Mouse (Mus musculus) embryonic facial prominence, embryonic 12.5 days (tissue): Measurements from ENCODE around the gene Fam98c. TPM values are rescaled to one million over a fixed set of nuclear protein-coding genes. Genes with fewer than 3 reads are reported as not detected.
A peak's percentile ranks its signal among the peaks of the same experiment; 100 is the strongest.
"Not testable (repeated sequence)": the region's sequence is repeated elsewhere in the genome, so short reads cannot be mapped to it uniquely, and the experiment has no call there.

Experiments used
- ATAC-seq: fragments of 200-750 bp; cut with Nextera tagmentation; 2 replicates; pipeline ENCODE4 v1.8.0; 2017; ENCODE audit not compliant: insufficient number of reproducible peaks, insufficient read depth, low FRiP score, low TSS enrichment
- H3K27ac ChIP-seq: fragments of 300-500 bp; sonication (generic); 2 replicates; pipeline ENCODE4 v1.5.1; 2016; ENCODE audit warnings: mild to moderate bottlenecking
- H3K27me3 ChIP-seq: fragments of 300-500 bp; sonication (generic); 2 replicates; pipeline ENCODE4 v1.6.1; 2016; ENCODE audit warnings: mild to moderate bottlenecking, moderate library complexity
- H3K36me3 ChIP-seq: fragments of 300-500 bp; sonication (generic); 2 replicates; pipeline ENCODE4 v1.6.1; 2016; ENCODE audit warnings: mild to moderate bottlenecking
- H3K4me1 ChIP-seq: fragments of 300-500 bp; sonication (generic); 2 replicates; pipeline ENCODE4 v1.6.1; 2016
- H3K4me2 ChIP-seq: fragments of 300-500 bp; sonication (generic); replicated peaks from 2 replicates; pipeline ENCODE4 v1.6.1; 2016; ENCODE audit warnings: mild to moderate bottlenecking, moderate library complexity
- H3K4me3 ChIP-seq: fragments of 300-500 bp; sonication (generic); 2 replicates; pipeline ENCODE4 v1.5.1; 2016; ENCODE audit warnings: mild to moderate bottlenecking
- H3K9ac ChIP-seq: fragments of 300-500 bp; sonication (generic); 2 replicates; pipeline ENCODE4 v1.6.1; 2016; ENCODE audit warnings: mild to moderate bottlenecking, moderate library complexity
- H3K9me3 ChIP-seq: fragments of 300-500 bp; sonication (generic); 2 replicates; pipeline ENCODE4 v1.6.1; 2016; ENCODE audit warnings: mild to moderate bottlenecking, moderate library complexity
- WGBS: fragments of 180-500 bp; shearing (Covaris S2); methylation state at CpG from one replicate; pipeline ENCODE4 v1.1.7; 2016; 5-methylcytosine and 5-hydroxymethylcytosine counted together
- polyA plus RNA-seq: library from polyadenylated mRNA; unstranded; fragments of >200 nt; fragmentation: Nextera tagmentation; extraction: Ambion mirVana; gene quantifications from 2 replicates; pipeline ENCODE4 v1.2.1, GENCODE M21; 2016

The Fam98c gene
- polyA plus RNA-seq, 1 experiment from 2014 or later, result 15.6 TPM

GRCm38 (mm10) chr7:29155196-29155837, 717 bp downstream of the Fam98c start:
- Histone ChIP-seq H3K4me2 (peak overlapping the region; percentile 99), H3K27ac (peak overlapping the region; percentile 88), H3K36me3 (no peaks in the 10 kb centered on the region), H3K9me3 (0 out of 2 replicates have a peak, but pooled peaks cover 5% of the 10 kb centered on the region), H3K4me3 (peak overlapping the region; percentile 73), H3K4me1 (0 out of 2 replicates have a peak, but pooled peaks cover 3% of the 10 kb centered on the region), H3K9ac (peak overlapping the region; percentile 77), H3K27me3 (peaks cover 20% of the 10 kb centered on the region)
- ATAC-seq, result peak; percentile 72
- WGBS, result 6% methylated on average over 37 of the region's 37 CpGs

- H3K9me3 ChIP-seq, result 0 out of 2 replicates have a peak, but pooled peaks cover 5% of the 10 kb centered on the region
- no peak overlapping the region for H3K27ac ChIP-seq
- no peak for ATAC-seq
- H3K9ac ChIP-seq, result no peak overlapping the region
- 0 out of 2 replicates have a peak, but pooled peaks cover 3% of the 10 kb centered on the region for H3K4me1 ChIP-seq
- H3K27me3 ChIP-seq, result peaks cover 17% of the 10 kb centered on the region
- 94% methylated on average over 14 of the region's 14 CpGs for WGBS
- H3K4me3 ChIP-seq, result no peak overlapping the region
- no peaks in the 10 kb centered on the region for H3K36me3 ChIP-seq
- H3K4me2 ChIP-seq, result no peak overlapping the region
Measured at GRCm38 (mm10) chr7:29154018-29154720, 1.9 kb downstream of the Fam98c start.

- Histone ChIP-seq H3K4me3 (no peak overlapping the region), H3K9ac (no peak overlapping the region), H3K9me3 (0 out of 2 replicates have a peak, but pooled peaks cover 5% of the 10 kb centered on the region), H3K27ac (no peak overlapping the region), H3K4me2 (no peak overlapping the region), H3K36me3 (no peaks in the 10 kb centered on the region), H3K27me3 (no peaks in the 10 kb centered on the region), H3K4me1 (0 out of 2 replicates have a peak, but pooled peaks cover 3% of the 10 kb centered on the region)
- WGBS, result 61% methylated on average over 10 of the region's 10 CpGs
- ATAC-seq, result no peak
Measured at GRCm38 (mm10) chr7:29151486-29151885, 4.5 kb downstream of the Fam98c start.

GRCm38 (mm10) chr7:29148771-29149170, 7.3 kb downstream of the Fam98c start:
- no peak for ATAC-seq
- Histone ChIP-seq H3K27ac (no peak overlapping the region), H3K9ac (no peak overlapping the region), H3K4me2 (no peak overlapping the region), H3K4me3 (no peak overlapping the region), H3K9me3 (no peaks in the 10 kb centered on the region), H3K27me3 (no peaks in the 10 kb centered on the region), H3K36me3 (no peaks in the 10 kb centered on the region), H3K4me1 (no peaks in the 10 kb centered on the region)
- 88% methylated on average over 15 of the region's 15 CpGs for WGBS

DNA sequence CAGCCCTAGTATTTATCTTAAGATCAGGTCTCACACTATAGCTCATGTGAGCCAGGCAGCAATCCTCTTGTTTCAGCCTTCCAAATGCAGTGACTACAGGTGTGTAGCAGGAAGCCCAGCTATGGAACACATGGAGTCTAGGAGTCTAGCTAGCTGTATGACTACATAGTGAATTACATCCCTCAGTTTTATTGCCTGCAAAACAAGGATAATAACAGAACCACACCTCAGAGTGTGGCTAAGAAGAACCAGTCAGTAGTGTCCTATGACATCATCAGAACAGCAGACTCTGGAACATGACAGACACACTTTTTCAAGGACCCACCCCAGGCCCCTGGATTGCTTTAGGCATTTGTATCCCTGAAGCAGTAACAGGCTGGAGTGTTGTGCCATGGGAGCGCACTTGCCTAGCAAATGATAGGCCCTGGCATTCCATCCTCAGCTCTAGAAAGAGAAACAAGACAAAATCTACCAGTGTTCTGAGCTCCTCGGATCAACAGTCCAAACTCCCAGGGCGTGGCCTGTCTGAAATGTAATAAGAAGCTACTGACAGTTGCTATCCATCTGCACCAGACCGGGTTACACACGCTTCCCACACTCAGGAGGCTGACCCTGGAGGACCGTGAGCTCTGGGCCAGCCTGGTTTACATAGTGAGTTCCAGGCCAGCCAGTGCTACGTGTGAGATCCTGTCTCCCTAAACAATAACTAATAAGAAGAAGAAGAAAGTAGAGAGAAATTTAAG, 9.2 kb downstream of the Fam98c start:
- H3K9ac ChIP-seq, result no peak overlapping the region
- no peaks in the 10 kb centered on the region for H3K4me1 ChIP-seq
- no peaks in the 10 kb centered on the region for H3K36me3 ChIP-seq
- H3K27ac ChIP-seq, result no peak overlapping the region
- H3K4me3 ChIP-seq, result no peak overlapping the region
- no peaks in the 10 kb centered on the region for H3K9me3 ChIP-seq
- H3K27me3 ChIP-seq, result no peaks in the 10 kb centered on the region
- ATAC-seq, result no peak
- H3K4me2 ChIP-seq, result no peak overlapping the region
- 81% methylated on average over 7 of the region's 7 CpGs for WGBS

GRCm38 (mm10) chr7:29144006-29144405, 12.0 kb downstream of the Fam98c start:
- H3K36me3 ChIP-seq, result no peaks in the 10 kb centered on the region
- H3K4me2 ChIP-seq, result no peak overlapping the region
- no peak overlapping the region for H3K27ac ChIP-seq
- no peaks in the 10 kb centered on the region for H3K4me1 ChIP-seq
- H3K27me3 ChIP-seq, result no peaks in the 10 kb centered on the region
- H3K9me3 ChIP-seq, result no peaks in the 10 kb centered on the region
- H3K9ac ChIP-seq, result no peak overlapping the region
- no peak overlapping the region for H3K4me3 ChIP-seq
- no peak for ATAC-seq
- WGBS, result 94% methylated on average over 4 of the region's 4 CpGs

GRCm38 (mm10) chr7:29141416-29141815, 14.6 kb downstream of the Fam98c start:
- Histone ChIP-seq H3K9ac (no peak overlapping the region), H3K36me3 (no peaks in the 10 kb centered on the region), H3K9me3 (no peaks in the 10 kb centered on the region), H3K4me2 (no peak overlapping the region), H3K27ac (no peak overlapping the region), H3K4me1 (no peaks in the 10 kb centered on the region), H3K4me3 (no peak overlapping the region), H3K27me3 (no peaks in the 10 kb centered on the region; the same call in 1 of the 2 replicates)
- 81% methylated on average over 8 of the region's 8 CpGs for WGBS
- ATAC-seq, result no peak

GRCm38 (mm10) chr7:29139237-29139636, 16.8 kb downstream of the Fam98c start:
- H3K4me3 ChIP-seq, H3K9ac ChIP-seq, H3K4me1 ChIP-seq, H3K27me3 ChIP-seq, H3K27ac ChIP-seq, H3K4me2 ChIP-seq, H3K36me3 ChIP-seq, H3K9me3 ChIP-seq, ATAC-seq: not testable (repeated sequence)
- WGBS, result 92% methylated on average over 3 of the region's 4 CpGs

GRCm38 (mm10) chr7:29137429-29137828, 18.6 kb downstream of the Fam98c start:
- Histone ChIP-seq H3K27ac (no peak overlapping the region), H3K4me2 (no peak overlapping the region), H3K36me3 (no peaks in the 10 kb centered on the region), H3K4me3 (no peak overlapping the region), H3K27me3 (no peaks in the 10 kb centered on the region; the same call in 1 of the 2 replicates), H3K9me3 (no peaks in the 10 kb centered on the region), H3K9ac (no peak overlapping the region), H3K4me1 (peaks cover 8% of the 10 kb centered on the region; the same call in 1 of the 2 replicates)
- ATAC-seq, result no peak
- WGBS, result 41% methylated on average over 16 of the region's 16 CpGs

DNA sequence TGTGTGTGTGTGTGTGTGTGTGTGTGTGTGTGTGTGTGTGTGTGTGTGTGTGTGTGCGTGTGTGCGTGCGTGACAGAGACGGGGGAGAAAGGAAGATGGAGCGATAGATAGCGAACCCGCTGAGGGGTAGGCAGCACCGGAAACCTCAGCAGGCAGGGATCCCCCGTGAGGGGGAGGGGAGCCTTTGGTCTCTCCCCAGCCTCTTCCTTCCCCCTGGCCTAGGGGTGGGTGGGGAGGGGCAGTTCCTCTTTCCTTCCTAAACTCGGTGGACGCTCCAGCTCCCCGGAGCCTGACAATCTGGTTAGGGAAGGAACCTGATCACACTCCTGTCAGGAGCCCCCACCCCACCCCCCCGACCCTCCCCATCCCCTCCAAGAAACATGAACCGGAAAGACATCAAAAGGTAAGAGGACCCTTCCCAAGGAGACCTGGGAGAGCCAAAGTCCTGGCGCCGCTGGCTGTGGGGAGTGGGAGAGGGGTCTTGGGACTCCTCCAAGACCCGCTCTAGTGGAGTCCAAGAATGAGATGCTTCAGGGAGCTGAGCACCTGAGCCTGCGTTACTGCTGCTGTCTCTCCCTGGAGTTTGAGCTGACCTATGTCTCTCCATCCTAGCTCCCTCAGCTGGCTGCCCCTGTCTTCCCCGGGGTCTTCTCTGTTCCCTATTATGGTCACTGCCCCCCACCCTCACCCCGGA, 21.2 kb downstream of the Fam98c start, which contains the start of gene Rasgrp4:
Gene Rasgrp4 (plus strand): TSS at position 159 of the 694 bp plus-strand sequence.
- WGBS, result 2% methylated on average over 14 of the region's 20 CpGs
- Histone ChIP-seq H3K27me3 (no peaks in the 10 kb centered on the region; the same call in 1 of the 2 replicates), H3K9ac (peak within 1 kb of the TSS; percentile 56), H3K36me3 (no peaks in the 10 kb centered on the region), H3K4me2 (peak within 1 kb of the TSS; percentile 74), H3K4me1 (peaks cover 8% of the 10 kb centered on the region; the same call in 1 of the 2 replicates), H3K4me3 (peak within 1 kb of the TSS; percentile 34), H3K9me3 (no peaks in the 10 kb centered on the region), H3K27ac (no peak within 1 kb of the TSS)
- peak; percentile 67 for ATAC-seq

- 6% methylated on average over 3 of the region's 4 CpGs for WGBS
- peak overlapping the region; percentile 56 for H3K9ac ChIP-seq
- H3K27me3 ChIP-seq, result no peaks in the 10 kb centered on the region; the same call in 1 of the 2 replicates
- peaks cover 8% of the 10 kb centered on the region; the same call in 1 of the 2 replicates for H3K4me1 ChIP-seq
- H3K9me3 ChIP-seq, result no peaks in the 10 kb centered on the region
- H3K36me3 ChIP-seq, result no peaks in the 10 kb centered on the region
- H3K4me3 ChIP-seq, result peak overlapping the region; percentile 34
- no peak overlapping the region for H3K27ac ChIP-seq
- ATAC-seq, result no peak
- H3K4me2 ChIP-seq, result peak overlapping the region; percentile 74
Measured at GRCm38 (mm10) chr7:29134230-29134629, 21.8 kb downstream of the Fam98c start.
